Mouse (Mus musculus) heart, embryonic 13.5 days (tissue): Measurements from ENCODE around the gene Zfp341. TPM values are rescaled to one million over a fixed set of nuclear protein-coding genes. Genes with fewer than 3 reads are reported as not detected.

Source experiments
- ATAC-seq: fragments of 200-750 bp; cut with Nextera tagmentation; 2 replicates; pipeline ENCODE4 v1.8.0; 2017; ENCODE audit warnings: moderate TSS enrichment; ENCODE audit not compliant: insufficient number of reproducible peaks, low FRiP score, low TSS enrichment; ENCODE audit errors: extremely low read depth
- H3K27ac ChIP-seq: fragments of 300-500 bp; sonication (generic); replicated peaks from 2 replicates; pipeline ENCODE4 v1.5.1; 2015; ENCODE audit warnings: moderate library complexity, mild to moderate bottlenecking, inconsistent platforms
- H3K27me3 ChIP-seq: fragments of 300-500 bp; sonication (generic); replicated peaks from 2 replicates; pipeline ENCODE4 v1.6.1; 2015; ENCODE audit warnings: mild to moderate bottlenecking, inconsistent platforms
- H3K36me3 ChIP-seq: fragments of 300-500 bp; sonication (generic); 2 replicates; pipeline ENCODE4 v1.6.1; 2015; ENCODE audit warnings: mild to moderate bottlenecking, inconsistent platforms
- H3K4me1 ChIP-seq: fragments of 300-500 bp; sonication (generic); 2 replicates; pipeline ENCODE4 v1.6.1; 2015; ENCODE audit warnings: inconsistent platforms
- H3K4me2 ChIP-seq: fragments of 300-500 bp; sonication (generic); 2 replicates; pipeline ENCODE4 v1.6.1; 2015; ENCODE audit warnings: inconsistent platforms, mild to moderate bottlenecking, moderate library complexity
- H3K4me3 ChIP-seq: fragments of 300-500 bp; sonication (generic); 2 replicates; pipeline ENCODE4 v1.5.1; 2015; ENCODE audit warnings: moderate library complexity, mild to moderate bottlenecking, inconsistent platforms
- H3K9ac ChIP-seq: fragments of 300-500 bp; sonication (generic); 2 replicates; pipeline ENCODE4 v1.6.1; 2015; ENCODE audit warnings: inconsistent platforms, mild to moderate bottlenecking, moderate library complexity
- H3K9me3 ChIP-seq: fragments of 300-500 bp; sonication (generic); 2 replicates; pipeline ENCODE4 v1.6.1; 2016; ENCODE audit warnings: inconsistent platforms
- WGBS: fragments of 180-500 bp; shearing (Covaris S2); methylation state at CpG from one replicate; pipeline ENCODE4 v1.1.7; 2015; ENCODE audit warnings: mixed read lengths; 5-methylcytosine and 5-hydroxymethylcytosine counted together
- polyA plus RNA-seq: library from polyadenylated mRNA; unstranded; fragments of >200 nt; fragmentation: Nextera tagmentation; extraction: Ambion mirVana; gene quantifications from 2 replicates; pipeline ENCODE4 v1.2.1, GENCODE M21; 2015

The Zfp341 gene
- polyA plus RNA-seq, 1 experiment from 2014 or later: 0.68 TPM

GRCm38 (mm10) chr2:154635826-154636225, 22.7 kb downstream of the Zfp341 start:
- no peak for ATAC-seq
- Histone ChIP-seq H3K4me3 (no peak overlapping the region), H3K36me3 (peaks cover 64% of the 10 kb centered on the region), H3K9ac (no peak overlapping the region), H3K9me3 (peaks cover 8% of the 10 kb centered on the region), H3K4me1 (no peaks in the 10 kb centered on the region), H3K27me3 (no peaks in the 10 kb centered on the region), H3K4me2 (no peak overlapping the region), H3K27ac (no peak overlapping the region)
- 81% methylated on average over 2 of the region's 2 CpGs for WGBS

GRCm38 (mm10) chr2:154638521-154638920, 25.4 kb downstream of the Zfp341 start:
- Histone ChIP-seq H3K27me3 (no peaks in the 10 kb centered on the region), H3K4me1 (peaks cover 7% of the 10 kb centered on the region), H3K9ac (no peak overlapping the region), H3K9me3 (peaks cover 8% of the 10 kb centered on the region), H3K4me3 (no peak overlapping the region), H3K36me3 (peaks cover 68% of the 10 kb centered on the region), H3K27ac (no peak overlapping the region), H3K4me2 (no peak overlapping the region)
- ATAC-seq: no peak
- 88% methylated on average over 3 of the region's 3 CpGs for WGBS

- Histone ChIP-seq H3K9ac (no peak overlapping the region), H3K4me1 (peaks cover 7% of the 10 kb centered on the region), H3K9me3 (peaks cover 8% of the 10 kb centered on the region), H3K4me2 (no peak overlapping the region), H3K36me3 (peaks cover 74% of the 10 kb centered on the region), H3K27me3 (no peaks in the 10 kb centered on the region), H3K27ac (no peak overlapping the region), H3K4me3 (no peak overlapping the region)
- WGBS: 89% methylated on average over 4 of the region's 4 CpGs
- no peak for ATAC-seq
Measured at GRCm38 (mm10) chr2:154639115-154639514, 26.0 kb downstream of the Zfp341 start.

GRCm38 (mm10) chr2:154641176-154641575, 28.1 kb downstream of the Zfp341 start:
- WGBS: 77% methylated on average over 8 of the region's 8 CpGs
- Histone ChIP-seq H3K36me3 (peaks cover 73% of the 10 kb centered on the region), H3K27ac (no peak overlapping the region), H3K9me3 (peaks cover 8% of the 10 kb centered on the region), H3K27me3 (no peaks in the 10 kb centered on the region), H3K4me3 (no peak overlapping the region), H3K9ac (no peak overlapping the region), H3K4me2 (no peak overlapping the region), H3K4me1 (peaks cover 7% of the 10 kb centered on the region)
- ATAC-seq: no peak

- 93% methylated on average over 9 of the region's 9 CpGs for WGBS
- Histone ChIP-seq H3K4me1 (peaks cover 7% of the 10 kb centered on the region), H3K27ac (no peak overlapping the region), H3K9me3 (peaks cover 8% of the 10 kb centered on the region), H3K36me3 (peaks cover 73% of the 10 kb centered on the region), H3K4me3 (no peak overlapping the region), H3K4me2 (no peak overlapping the region), H3K27me3 (no peaks in the 10 kb centered on the region), H3K9ac (no peak overlapping the region)
- no peak for ATAC-seq
Measured at GRCm38 (mm10) chr2:154642005-154642459, 28.9 kb downstream of the Zfp341 start.

GRCm38 (mm10) chr2:154642712-154643385, 29.8 kb downstream of the Zfp341 start:
- Histone ChIP-seq H3K36me3 (peaks cover 65% of the 10 kb centered on the region), H3K4me2 (no peak overlapping the region), H3K9me3 (peaks cover 8% of the 10 kb centered on the region), H3K27me3 (no peaks in the 10 kb centered on the region), H3K27ac (no peak overlapping the region), H3K4me1 (peaks cover 7% of the 10 kb centered on the region), H3K4me3 (no peak overlapping the region), H3K9ac (no peak overlapping the region)
- 53% methylated on average over 6 of the region's 6 CpGs for WGBS
- no peak for ATAC-seq

GRCm38 (mm10) chr2:154646634-154647033, 33.5 kb downstream of the Zfp341 start:
- ATAC-seq: no peak

GRCm38 (mm10) chr2:154648086-154648485, 35.0 kb downstream of the Zfp341 start:
- no peak overlapping the region for H3K27ac ChIP-seq
- 31% methylated on average over 3 of the region's 3 CpGs for WGBS
- no peak for ATAC-seq

More at GRCm38 (mm10) chr2:154646634-154647033, 33.5 kb downstream of the Zfp341 start:
- peaks cover 32% of the 10 kb centered on the region for H3K36me3 ChIP-seq
- no peaks in the 10 kb centered on the region for H3K27me3 ChIP-seq
- H3K27ac ChIP-seq: no peak overlapping the region
- no peaks in the 10 kb centered on the region for H3K9me3 ChIP-seq
- no peak overlapping the region for H3K9ac ChIP-seq
- H3K4me1 ChIP-seq: peaks cover 7% of the 10 kb centered on the region
- 78% methylated on average over 5 of the region's 5 CpGs for WGBS
- no peak overlapping the region for H3K4me2 ChIP-seq
- H3K4me3 ChIP-seq: no peak overlapping the region

GRCm38 (mm10) chr2:154650404-154650803, 37.3 kb downstream of the Zfp341 start:
- H3K4me3 ChIP-seq: no peak overlapping the region
- H3K27ac ChIP-seq: no peak overlapping the region
- no peak overlapping the region for H3K9ac ChIP-seq
- ATAC-seq: no peak
- peaks cover 5% of the 10 kb centered on the region for H3K36me3 ChIP-seq
- no peaks in the 10 kb centered on the region for H3K4me1 ChIP-seq
- H3K27me3 ChIP-seq: no peaks in the 10 kb centered on the region
- WGBS: 74% methylated on average over 3 of the region's 3 CpGs
- H3K4me2 ChIP-seq: no peak overlapping the region
- H3K9me3 ChIP-seq: no peaks in the 10 kb centered on the region

More at GRCm38 (mm10) chr2:154648086-154648485, 35.0 kb downstream of the Zfp341 start:
- no peak overlapping the region for H3K4me3 ChIP-seq
- no peak overlapping the region for H3K4me2 ChIP-seq
- no peak overlapping the region for H3K9ac ChIP-seq
- no peaks in the 10 kb centered on the region for H3K9me3 ChIP-seq
- no peaks in the 10 kb centered on the region for H3K4me1 ChIP-seq
- H3K27me3 ChIP-seq: no peaks in the 10 kb centered on the region
- peaks cover 25% of the 10 kb centered on the region for H3K36me3 ChIP-seq

- Histone ChIP-seq H3K9ac (no peak within 1 kb of the TSS), H3K4me1 (peaks cover 5% of the 10 kb centered on the region), H3K4me2 (no peak within 1 kb of the TSS), H3K36me3 (no peaks in the 10 kb centered on the region), H3K27ac (no peak within 1 kb of the TSS), H3K27me3 (no peaks in the 10 kb centered on the region), H3K9me3 (no peaks in the 10 kb centered on the region), H3K4me3 (no peak within 1 kb of the TSS)
- ATAC-seq: no peak
- WGBS: 48% methylated on average over 8 of the region's 8 CpGs
Measured at GRCm38 (mm10) chr2:154651363-154651762, 38.3 kb downstream of the Zfp341 start, which contains the start of gene Chmp4b. Gene Chmp4b, plus strand, starts transcription at chr2:154651705.

GRCm38 (mm10) chr2:154654976-154655375, 41.9 kb downstream of the Zfp341 start:
- Histone ChIP-seq H3K4me2 (no peak overlapping the region), H3K27ac (no peak overlapping the region), H3K9ac (no peak overlapping the region), H3K36me3 (no peaks in the 10 kb centered on the region), H3K4me3 (no peak overlapping the region), H3K9me3 (no peaks in the 10 kb centered on the region), H3K4me1 (peaks cover 25% of the 10 kb centered on the region), H3K27me3 (no peaks in the 10 kb centered on the region)
- ATAC-seq: no peak
- 86% methylated on average over 12 of the region's 12 CpGs for WGBS

GRCm38 (mm10) chr2:154655878-154656414, 42.8 kb downstream of the Zfp341 start:
- no peaks in the 10 kb centered on the region for H3K27me3 ChIP-seq
- H3K4me2 ChIP-seq: peak overlapping the region; percentile 89
- peaks cover 7% of the 10 kb centered on the region for H3K36me3 ChIP-seq
- H3K9me3 ChIP-seq: no peaks in the 10 kb centered on the region
- H3K4me3 ChIP-seq: peak overlapping the region; percentile 82
- WGBS: 88% methylated on average over 2 of the region's 2 CpGs
- H3K9ac ChIP-seq: peak overlapping the region; percentile 41; the same call in 1 of the 2 replicates
- 0 out of 2 replicates have a peak overlapping the region, but pooled peaks have one; percentile 37 for H3K27ac ChIP-seq
- ATAC-seq: no peak
- peaks cover 31% of the 10 kb centered on the region for H3K4me1 ChIP-seq
